Mouse (Mus musculus): ENCODE data around the gene Slc1a1. TPM values are rescaled to one million over a fixed set of nuclear protein-coding genes. Genes with fewer than 3 reads are reported as not detected.

Gene Slc1a1
- polyA plus RNA-seq, 2 experiments = 0.81 to 1.1 TPM

GRCm38 (mm10) chr19:28946782-28947181, 111.9 kb downstream of the Slc1a1 start:
- H3K36me3 ChIP-seq (ENCODE audit: control insufficient read depth, insufficient read depth, low read length) = no peaks in the 10 kb centered on the region
- no peak overlapping the region for H3K9ac ChIP-seq (ENCODE audit: low read depth, low read length, severe bottlenecking)
- H3K27me3 ChIP-seq (ENCODE audit: control insufficient read depth, insufficient read depth, low read length) = no peaks in the 10 kb centered on the region
- H3K4me1 ChIP-seq (ENCODE audit: control insufficient read depth, insufficient read depth, low read length) = no peaks in the 10 kb centered on the region
- H3K27ac ChIP-seq (replicated peaks; ENCODE audit: low read depth, low read length) = no peak overlapping the region
- H3K9me3 ChIP-seq (ENCODE audit: control insufficient read depth, low read length) = no peaks in the 10 kb centered on the region
- ATAC-seq (ENCODE audit: low FRiP score, low read depth) = peak; percentile 80; the same call in 1 of the 2 replicates
- H3K4me2 ChIP-seq (replicated peaks; ENCODE audit: low read depth, low read length, severe bottlenecking) = no peak overlapping the region
- no peak for TF ChIP-seq POLR2A (IDR thresholded peaks at IDR 0.05; ENCODE audit: borderline replicate concordance, extremely low read depth, insufficient read depth, insufficient read length)
- peak; percentile 23 for DNase-seq (ENCODE audit: low spot score)
- WGBS = 46% methylated on average over 4 of the region's 4 CpGs
- no peak overlapping the region for H3K4me3 ChIP-seq (replicated peaks; ENCODE audit: low read length)

GRCm38 (mm10) chr19:28947311-28947710, 112.5 kb downstream of the Slc1a1 start:
- H3K36me3 ChIP-seq (ENCODE audit: control insufficient read depth, insufficient read depth, low read length) = no peaks in the 10 kb centered on the region
- H3K27me3 ChIP-seq (ENCODE audit: control insufficient read depth, insufficient read depth, low read length) = no peaks in the 10 kb centered on the region
- H3K4me2 ChIP-seq (replicated peaks; ENCODE audit: low read depth, low read length, severe bottlenecking) = no peak overlapping the region
- no peaks in the 10 kb centered on the region for H3K9me3 ChIP-seq (ENCODE audit: control insufficient read depth, low read length)
- 50% methylated on average over 2 of the region's 2 CpGs for WGBS
- no peak overlapping the region for H3K9ac ChIP-seq (ENCODE audit: low read depth, low read length, severe bottlenecking)
- no peak overlapping the region for H3K4me3 ChIP-seq (replicated peaks; ENCODE audit: low read length)
- ATAC-seq (ENCODE audit: low FRiP score, low read depth) (no peak), DNase-seq (ENCODE audit: low spot score) (no peak)
- no peak for TF ChIP-seq POLR2A (IDR thresholded peaks at IDR 0.05; ENCODE audit: borderline replicate concordance, extremely low read depth, insufficient read depth, insufficient read length)
- H3K4me1 ChIP-seq (ENCODE audit: control insufficient read depth, insufficient read depth, low read length) = no peaks in the 10 kb centered on the region
- H3K27ac ChIP-seq (replicated peaks; ENCODE audit: low read depth, low read length) = no peak overlapping the region

- DNase-seq (ENCODE audit: low spot score) (no peak), ATAC-seq (ENCODE audit: low FRiP score, low read depth) (no peak)
- H3K27ac ChIP-seq (replicated peaks; ENCODE audit: low read depth, low read length) = no peak overlapping the region
- 88% methylated on average over 5 of the region's 5 CpGs for WGBS
- H3K27me3 ChIP-seq (ENCODE audit: control insufficient read depth, insufficient read depth, low read length) = no peaks in the 10 kb centered on the region
- no peak overlapping the region for H3K4me2 ChIP-seq (replicated peaks; ENCODE audit: low read depth, low read length, severe bottlenecking)
- H3K9ac ChIP-seq (ENCODE audit: low read depth, low read length, severe bottlenecking) = no peak overlapping the region
- no peaks in the 10 kb centered on the region for H3K4me1 ChIP-seq (ENCODE audit: control insufficient read depth, insufficient read depth, low read length)
- no peaks in the 10 kb centered on the region for H3K9me3 ChIP-seq (ENCODE audit: control insufficient read depth, low read length)
- no peaks in the 10 kb centered on the region for H3K36me3 ChIP-seq (ENCODE audit: control insufficient read depth, insufficient read depth, low read length)
- no peak overlapping the region for H3K4me3 ChIP-seq (replicated peaks; ENCODE audit: low read length)
- TF ChIP-seq POLR2A (IDR thresholded peaks at IDR 0.05; ENCODE audit: borderline replicate concordance, extremely low read depth, insufficient read depth, insufficient read length) = no peak
Observed at GRCm38 (mm10) chr19:28951251-28951650, 116.4 kb downstream of the Slc1a1 start.

- 32% methylated on average over 3 of the region's 3 CpGs for WGBS
- ATAC-seq (ENCODE audit: low FRiP score, low read depth) = no peak
- TF ChIP-seq POLR2A (IDR thresholded peaks at IDR 0.05; ENCODE audit: borderline replicate concordance, extremely low read depth, insufficient read depth, insufficient read length) = no peak
- H3K36me3 ChIP-seq (ENCODE audit: control insufficient read depth, insufficient read depth, low read length) = no peaks in the 10 kb centered on the region
- no peak for DNase-seq (ENCODE audit: low spot score)
- H3K27ac ChIP-seq (replicated peaks; ENCODE audit: low read depth, low read length) = no peak overlapping the region
- H3K9ac ChIP-seq (ENCODE audit: low read depth, low read length, severe bottlenecking) = 0 out of 2 replicates have a peak overlapping the region, but pooled peaks have one; percentile 80
- H3K4me3 ChIP-seq (replicated peaks; ENCODE audit: low read length) = peak overlapping the region; percentile 80; the same call in 1 of the 2 replicates
- H3K4me2 ChIP-seq (replicated peaks; ENCODE audit: low read depth, low read length, severe bottlenecking) = peak overlapping the region; percentile 95
- no peaks in the 10 kb centered on the region for H3K9me3 ChIP-seq (ENCODE audit: control insufficient read depth, low read length)
- no peaks in the 10 kb centered on the region for H3K27me3 ChIP-seq (ENCODE audit: control insufficient read depth, insufficient read depth, low read length)
- peaks cover 5% of the 10 kb centered on the region for H3K4me1 ChIP-seq (ENCODE audit: control insufficient read depth, insufficient read depth, low read length)
Observed at GRCm38 (mm10) chr19:28963113-28963512, 128.3 kb downstream of the Slc1a1 start.

GRCm38 (mm10) chr19:28963513-28963841, 128.6 kb downstream of the Slc1a1 start:
- no peak for TF ChIP-seq POLR2A (IDR thresholded peaks at IDR 0.05; ENCODE audit: borderline replicate concordance, extremely low read depth, insufficient read depth, insufficient read length)
- H3K9ac ChIP-seq (ENCODE audit: low read depth, low read length, severe bottlenecking) = peak overlapping the region; percentile 80
- no peaks in the 10 kb centered on the region for H3K27me3 ChIP-seq (ENCODE audit: control insufficient read depth, insufficient read depth, low read length)
- WGBS = 3% methylated on average over 4 of the region's 4 CpGs
- H3K9me3 ChIP-seq (ENCODE audit: control insufficient read depth, low read length) = no peaks in the 10 kb centered on the region
- peak overlapping the region; percentile 95 for H3K4me2 ChIP-seq (replicated peaks; ENCODE audit: low read depth, low read length, severe bottlenecking)
- DNase-seq (ENCODE audit: low spot score) (no peak), ATAC-seq (ENCODE audit: low FRiP score, low read depth) (no peak)
- no peaks in the 10 kb centered on the region for H3K36me3 ChIP-seq (ENCODE audit: control insufficient read depth, insufficient read depth, low read length)
- H3K4me1 ChIP-seq (ENCODE audit: control insufficient read depth, insufficient read depth, low read length) = peaks cover 5% of the 10 kb centered on the region
- no peak overlapping the region for H3K27ac ChIP-seq (replicated peaks; ENCODE audit: low read depth, low read length)
- H3K4me3 ChIP-seq (replicated peaks; ENCODE audit: low read length) = peak overlapping the region; percentile 80

Other genes with a start within 250 kb of the Slc1a1 start
- 3.1 and 4.5 TPM in 2 replicates for gene Glis3, start 155.0 kb upstream of the Slc1a1 start, polyA plus RNA-seq (2012; rRNA removed)
- gene Glis3, start 155.0 kb upstream of the Slc1a1 start, polyA plus RNA-seq (2014; fragmentation: Nextera tagmentation; extraction: Ambion mirVana) = 2.9 and 5.1 TPM in 2 replicates
- gene Plpp6, start 128.9 kb downstream of the Slc1a1 start, polyA plus RNA-seq (2012; rRNA removed) = 5.8 and 6.8 TPM in 2 replicates
- gene Plpp6, start 128.9 kb downstream of the Slc1a1 start, polyA plus RNA-seq (2014; fragmentation: Nextera tagmentation; extraction: Ambion mirVana) = 9.4 and 9.6 TPM in 2 replicates
- gene 4430402I18Rik, start 132.8 kb downstream of the Slc1a1 start, polyA plus RNA-seq (2012; rRNA removed) = 0.59 and 1.0 TPM in 2 replicates
- gene 4430402I18Rik, start 132.8 kb downstream of the Slc1a1 start, polyA plus RNA-seq (2014; fragmentation: Nextera tagmentation; extraction: Ambion mirVana) = 1.0 and 1.5 TPM in 2 replicates
- gene Cdc37l1, start 155.3 kb downstream of the Slc1a1 start, polyA plus RNA-seq (2012; rRNA removed) = 32.1 and 35.8 TPM in 2 replicates
- 39.6 and 47.8 TPM in 2 replicates for gene Cdc37l1, start 155.3 kb downstream of the Slc1a1 start, polyA plus RNA-seq (2014; fragmentation: Nextera tagmentation; extraction: Ambion mirVana)
- 33.9 and 36.0 TPM in 2 replicates for gene Ak3, start 212.9 kb downstream of the Slc1a1 start, polyA plus RNA-seq (2012; rRNA removed)
- gene Ak3, start 212.9 kb downstream of the Slc1a1 start, polyA plus RNA-seq (2014; fragmentation: Nextera tagmentation; extraction: Ambion mirVana) = 83.9 and 84.8 TPM in 2 replicates

Data from limb, embryonic 14.5 days (tissue).